Mouse (Mus musculus) cerebellum, adult 18-20 months (tissue): ENCODE measurements around the gene Rsph3b.
"Not testable (repeated sequence)": the region's sequence is repeated elsewhere in the genome, so short reads cannot be mapped to it uniquely, and the experiment has no call there.

Experiments
- DNase-seq, 2 experiments: peaks; one replicate each; pipeline ENCODE4 v3.0.0; 2021

Gene Rsph3b

GRCm38 (mm10) chr17:6947984-6948768, at the start of gene Rsph3b:
Rsph3b (minus strand) TSS chr17:6948682.
- DNase-seq, result peak; percentile 67 to 70

GRCm38 (mm10) chr17:6997778-6998490, 49.5 kb upstream of the Rsph3b start:
- DNase-seq, result not testable (repeated sequence)

DNA sequence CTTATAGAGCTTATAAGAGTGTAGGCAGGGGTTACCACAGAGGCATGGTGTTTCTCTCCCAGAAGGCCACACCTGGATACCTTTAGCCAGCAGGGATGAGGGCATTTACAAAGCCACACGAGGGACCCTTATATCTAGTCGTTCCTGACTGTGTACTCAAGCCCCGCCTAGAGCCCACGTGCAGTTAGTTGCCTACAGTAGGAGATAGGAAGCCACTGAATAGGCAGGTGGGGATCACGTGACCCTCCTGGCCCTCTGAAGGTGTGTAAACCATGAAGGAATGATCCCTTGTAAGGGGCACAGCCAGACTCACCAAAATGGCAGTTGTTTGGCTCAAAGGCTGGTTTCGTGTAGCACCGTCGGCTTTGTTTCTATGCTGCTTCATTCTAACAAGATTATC, 48.3 kb upstream of the Rsph3b start:
- not testable (repeated sequence) for DNase-seq

DNA sequence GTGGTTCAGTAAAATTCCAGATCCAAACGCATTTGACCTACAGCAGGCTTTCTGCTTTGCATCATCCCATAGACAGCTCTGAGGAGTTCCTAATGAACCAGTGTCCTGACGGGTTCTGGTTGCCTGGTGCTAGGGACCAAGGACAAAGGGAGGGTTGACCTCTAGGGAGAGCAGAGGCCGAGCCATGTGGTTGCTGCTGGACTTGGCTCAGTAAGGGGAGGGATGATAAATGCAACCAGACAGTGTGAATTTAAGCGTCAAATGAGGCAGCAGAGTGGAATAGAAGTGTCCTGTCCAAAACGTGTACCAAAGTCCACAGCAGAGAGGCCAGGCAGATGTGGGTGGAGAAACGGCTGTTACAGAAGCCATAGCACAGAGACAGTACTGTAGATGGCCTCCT, 47.0 kb upstream of the Rsph3b start:
- not testable (repeated sequence) for DNase-seq

- not testable (repeated sequence) for DNase-seq
Measured at GRCm38 (mm10) chr17:6986118-6986517, 37.6 kb upstream of the Rsph3b start.

DNA sequence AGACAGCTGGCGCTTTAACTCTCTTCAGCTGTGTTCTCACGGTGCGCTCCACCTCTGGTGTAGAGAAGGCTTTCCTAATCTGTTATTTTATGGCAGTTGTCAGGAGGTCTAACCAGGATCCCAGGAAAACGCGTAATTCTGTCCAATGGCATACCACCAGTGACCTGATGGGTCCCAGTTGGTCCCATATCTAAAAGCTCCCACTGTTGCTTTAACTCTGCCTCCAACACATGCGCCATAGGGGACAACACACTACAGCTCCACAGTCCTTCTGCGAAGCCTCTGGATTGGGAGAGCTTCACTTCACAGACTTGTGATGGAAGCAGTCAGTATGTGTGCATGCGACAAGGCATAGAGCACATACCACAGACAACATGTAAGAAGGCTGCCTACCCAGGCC, 31.7 kb upstream of the Rsph3b start:
- not testable (repeated sequence) for DNase-seq

- not testable (repeated sequence) for DNase-seq
Measured at GRCm38 (mm10) chr17:6979380-6979779, 30.9 kb upstream of the Rsph3b start.

GRCm38 (mm10) chr17:6978287-6979248, 30.1 kb upstream of the Rsph3b start, which contains the start of gene Gm49721:
Gm49721 (plus strand) TSS chr17:6978904.
- peak; percentile 37 to 61 for DNase-seq

DNA sequence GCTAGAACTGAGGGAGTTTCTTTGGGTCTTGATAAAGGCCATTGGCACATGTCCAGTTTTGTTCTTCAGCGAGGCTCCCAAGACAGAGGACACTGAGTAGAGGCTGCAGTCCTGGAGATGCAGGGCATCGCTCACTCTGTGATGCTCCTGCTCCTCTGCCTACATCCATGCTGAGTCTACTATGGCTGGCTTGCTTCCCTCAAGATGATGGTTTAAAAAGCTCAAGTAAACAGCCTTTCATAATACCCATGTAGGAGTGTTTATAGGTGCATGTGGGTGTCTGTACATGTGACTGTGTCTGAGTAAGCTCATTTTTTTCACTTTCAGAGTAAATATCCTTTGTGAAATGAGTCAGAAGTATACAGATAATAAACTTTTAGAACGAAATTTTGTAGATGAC, 26.5 kb upstream of the Rsph3b start:
- DNase-seq, result not testable (repeated sequence)

GRCm38 (mm10) chr17:6972836-6973396, 24.4 kb upstream of the Rsph3b start:
- not testable (repeated sequence) for DNase-seq

GRCm38 (mm10) chr17:6971238-6971637, 22.8 kb upstream of the Rsph3b start:
- DNase-seq, result not testable (repeated sequence)

DNA sequence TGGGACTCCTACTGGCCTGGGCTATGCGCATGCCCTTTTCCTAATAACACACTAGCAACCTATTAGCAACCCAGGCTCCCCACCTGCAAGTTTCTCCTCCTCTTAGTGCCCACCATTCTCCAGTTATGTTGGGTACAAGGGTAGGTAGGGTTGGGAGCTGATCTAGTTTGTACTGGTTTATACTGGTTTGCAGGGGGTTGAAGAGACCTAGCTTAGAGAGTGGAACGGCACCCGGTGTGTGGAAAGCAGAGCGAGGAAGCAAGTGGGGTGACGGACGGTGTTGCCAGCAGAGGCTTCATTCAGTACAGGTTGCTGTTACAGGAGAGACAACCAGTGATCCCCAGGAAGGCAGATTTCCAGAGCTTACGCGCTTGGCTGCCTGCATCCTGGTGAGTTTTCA, 21.9 kb upstream of the Rsph3b start, which contains the start of gene Rnaset2b:
Gene Rnaset2b, plus strand, starts transcription at position 301 of the 400 bp plus-strand sequence.
- not testable (repeated sequence) for DNase-seq

GRCm38 (mm10) chr17:6967673-6968072, 19.2 kb upstream of the Rsph3b start:
- not testable (repeated sequence) for DNase-seq

DNA sequence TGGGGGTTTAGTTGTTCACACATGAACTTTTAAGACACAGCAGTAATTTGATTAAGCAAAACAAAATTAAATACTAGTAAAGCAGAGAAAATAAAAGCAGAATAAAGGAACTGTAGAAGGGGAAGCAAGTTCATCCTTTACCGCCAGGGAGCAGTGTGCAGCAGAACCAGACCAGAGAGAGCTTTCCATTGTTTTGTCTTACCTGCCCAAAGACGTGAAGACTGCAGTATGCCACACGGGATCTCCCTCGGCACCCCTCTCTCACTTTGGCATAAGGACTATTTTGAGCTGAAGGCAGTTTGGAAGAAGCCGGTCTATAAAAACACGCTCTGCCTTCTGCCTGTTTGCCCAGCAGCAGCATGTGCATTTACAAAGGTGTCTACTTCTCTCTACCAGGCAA, 16.9 kb upstream of the Rsph3b start:
- peak; percentile 17 to 29 for DNase-seq

DNA sequence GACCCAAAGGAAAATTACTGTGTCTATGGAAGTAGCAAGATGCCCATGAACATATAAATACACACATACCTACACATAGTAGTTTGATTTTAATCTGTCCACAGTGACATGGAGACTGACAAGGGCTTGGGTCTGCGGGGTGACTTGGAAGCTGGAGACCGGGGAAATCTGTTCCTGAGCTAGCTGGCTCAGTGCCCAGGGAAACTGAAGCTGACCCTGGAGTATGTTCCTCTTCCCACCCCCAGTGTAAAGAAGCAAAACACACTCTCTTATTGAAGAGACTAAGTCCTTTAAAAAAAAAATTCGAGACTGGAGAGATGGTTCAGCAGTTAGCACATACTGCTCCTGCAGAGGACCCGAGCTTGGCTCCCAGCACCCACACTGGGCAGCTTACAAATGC, 14.5 kb upstream of the Rsph3b start:
- peak in 1 of 2 experiments; percentile 6 for DNase-seq

DNA sequence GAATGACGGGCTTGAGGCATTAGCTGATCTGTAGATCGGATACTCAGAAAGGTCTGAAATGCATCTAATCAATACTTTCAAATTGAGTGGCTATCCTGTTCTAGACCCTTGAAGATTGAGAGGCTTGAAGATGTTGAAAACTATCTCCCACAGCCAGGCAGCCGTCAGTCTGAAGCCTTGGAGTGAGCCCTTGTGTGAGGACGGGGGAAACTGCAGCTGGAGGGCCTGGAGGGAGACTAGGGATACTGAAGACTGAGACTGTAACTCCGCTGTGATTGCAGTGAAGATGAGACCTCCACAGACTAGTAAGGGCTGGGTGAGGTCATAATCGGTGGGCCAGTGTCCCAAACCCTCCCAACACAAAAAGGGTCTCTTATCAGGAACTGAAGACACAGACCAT, 13.9 kb upstream of the Rsph3b start:
- peak in 1 of 2 experiments; percentile 12 for DNase-seq

DNA sequence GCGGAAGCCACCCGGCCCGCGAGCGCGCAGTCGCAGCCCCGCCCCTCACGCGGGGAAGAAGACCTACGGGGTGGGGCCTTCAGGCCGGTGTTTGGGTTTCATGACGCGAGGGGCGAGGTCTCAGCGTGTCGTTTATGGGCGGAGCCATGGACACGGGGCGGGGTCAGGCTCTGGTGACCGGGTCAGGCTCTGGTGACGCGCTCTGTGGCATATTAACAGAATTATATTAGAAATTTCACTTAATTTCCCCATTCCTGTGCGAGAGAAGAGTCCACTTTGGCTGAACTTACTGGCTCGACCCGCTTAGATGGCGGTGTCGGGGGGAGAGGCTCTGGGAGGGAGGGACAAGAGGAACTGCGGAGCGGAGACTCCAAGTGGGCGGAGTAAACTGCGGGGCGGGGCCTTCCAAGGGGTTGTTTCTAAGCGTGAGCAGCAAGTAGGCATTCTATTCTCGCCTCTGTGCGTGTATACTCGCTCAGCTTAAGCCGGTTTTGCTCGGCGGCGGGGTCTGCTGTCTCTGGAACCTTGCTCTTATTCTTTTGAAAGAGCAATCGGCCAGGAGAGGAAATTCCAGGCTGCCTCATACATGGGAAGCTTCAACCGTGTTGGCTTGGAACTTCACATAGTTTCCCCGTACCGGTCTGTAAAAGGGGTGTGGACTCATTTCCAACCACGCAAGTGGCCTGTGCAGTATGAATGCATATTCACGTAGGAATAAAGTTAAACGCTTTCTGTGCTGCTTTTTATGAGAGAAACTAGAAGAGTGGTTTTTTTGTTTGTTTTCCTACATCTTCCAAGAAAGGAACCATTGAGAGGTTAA, 12.9 kb upstream of the Rsph3b start:
- DNase-seq, result peak in 1 of 2 experiments; percentile 56

- peak; percentile 25 to 69 for DNase-seq
Measured at GRCm38 (mm10) chr17:6960776-6961175, 12.3 kb upstream of the Rsph3b start, which contains the start of gene Tagap1. Tagap1 (minus strand) TSS chr17:6961156.

DNA sequence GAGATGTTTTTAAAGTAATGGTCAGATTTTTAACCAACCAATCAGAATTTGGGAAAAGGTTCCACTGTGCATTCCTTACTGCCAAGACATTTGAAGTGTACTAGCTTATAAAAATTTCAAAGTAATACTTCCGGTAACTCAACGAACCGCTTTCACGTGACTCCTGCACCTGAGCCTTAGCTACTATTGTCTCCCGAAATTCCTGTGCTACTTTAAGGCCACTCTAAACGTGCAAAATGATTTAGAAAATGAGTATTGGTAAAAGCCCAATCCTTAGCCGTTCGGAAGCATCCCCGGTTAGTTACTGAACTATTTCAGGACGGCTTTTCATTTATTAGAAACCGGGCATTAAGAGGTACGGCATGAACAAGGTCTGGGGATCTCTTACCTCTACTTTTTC, 11.9 kb upstream of the Rsph3b start:
- DNase-seq, result not testable (repeated sequence)

DNA sequence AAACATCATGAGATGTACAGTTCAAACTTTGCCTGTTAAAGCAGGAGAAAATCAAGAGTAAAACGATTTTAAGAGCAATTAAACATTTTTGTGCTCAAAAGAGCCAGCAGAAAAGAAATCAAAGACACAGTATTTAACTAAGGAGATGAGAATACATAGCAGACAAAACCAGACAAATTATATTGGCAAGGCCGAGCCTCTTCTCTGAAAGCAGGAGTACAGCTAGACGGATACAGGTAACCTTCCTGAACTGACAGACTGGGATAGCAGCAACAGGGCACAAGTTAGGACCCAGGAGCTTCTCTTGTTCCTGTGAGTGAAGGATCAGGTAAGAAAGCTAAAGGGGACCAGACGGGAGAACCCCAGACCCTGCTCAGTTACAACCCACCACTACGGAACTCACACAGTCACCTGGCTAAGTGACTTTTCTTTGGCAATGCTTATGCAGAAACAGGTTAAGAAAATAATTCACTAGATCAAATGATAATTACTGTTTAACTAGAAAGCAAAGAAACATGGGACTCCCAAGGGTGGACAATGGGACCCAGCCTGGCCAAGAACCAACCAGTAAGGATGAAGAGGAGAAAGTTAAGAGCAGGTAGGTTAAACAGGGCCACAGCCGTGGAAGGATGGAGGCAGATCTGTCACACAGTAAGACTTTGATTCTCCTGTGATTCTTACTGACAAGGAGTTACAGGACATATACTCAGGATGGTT, 11.2 kb upstream of the Rsph3b start:
- not testable (repeated sequence) for DNase-seq
